Mouse (Mus musculus) heart, adult 9 months (tissue): ENCODE data around the gene Pak7.
A peak's percentile ranks its signal among the peaks of the same experiment; 100 is the strongest.

Experiments
- DNase-seq, 2 experiments: peaks; one replicate each; pipeline ENCODE4 v3.0.0; 2022; ENCODE audit warnings: low spot score in 2 of 2

The Pak7 gene

GRCm38 (mm10) chr2:136150752-136151151 is 237.0 kb downstream of the Pak7 start:
- DNase-seq, result no peak

GRCm38 (mm10) chr2:136149530-136149929 is 238.2 kb downstream of the Pak7 start:
- DNase-seq, result no peak

- peak in 1 of 2 experiments; percentile 35 for DNase-seq
These were observed 238.8 kb downstream of the Pak7 start for GRCm38 (mm10) chr2:136148999-136149398.

GRCm38 (mm10) chr2:136140807-136141206 is 247.0 kb downstream of the Pak7 start:
- DNase-seq, result no peak

GRCm38 (mm10) chr2:136139159-136140069 is 248.4 kb downstream of the Pak7 start:
- no peak for DNase-seq

- no peak for DNase-seq
These were observed 249.3 kb downstream of the Pak7 start for GRCm38 (mm10) chr2:136138451-136138850.

- no peak for DNase-seq
These were observed 265.9 kb downstream of the Pak7 start for GRCm38 (mm10) chr2:136121867-136122266.

GRCm38 (mm10) chr2:136118006-136118405 is 269.8 kb downstream of the Pak7 start:
- DNase-seq, result no peak

- DNase-seq, result no peak
These were observed 274.4 kb downstream of the Pak7 start for GRCm38 (mm10) chr2:136113374-136113773.

- no peak for DNase-seq
These were observed 278.8 kb downstream of the Pak7 start for GRCm38 (mm10) chr2:136109038-136109363.

GRCm38 (mm10) chr2:136108124-136109037 is 279.4 kb downstream of the Pak7 start:
- DNase-seq, result no peak

- DNase-seq, result no peak
These were observed 280.2 kb downstream of the Pak7 start for GRCm38 (mm10) chr2:136107597-136107996.

GRCm38 (mm10) chr2:136097143-136097542 is 290.6 kb downstream of the Pak7 start:
- no peak for DNase-seq

- no peak for DNase-seq
These were observed 291.8 kb downstream of the Pak7 start for GRCm38 (mm10) chr2:136095978-136096377.

GRCm38 (mm10) chr2:136064356-136064755 is 323.4 kb downstream of the Pak7 start:
- no peak for DNase-seq

GRCm38 (mm10) chr2:136059029-136059669 is 328.6 kb downstream of the Pak7 start:
- DNase-seq, result no peak

- no peak for DNase-seq
These were observed 329.4 kb downstream of the Pak7 start for GRCm38 (mm10) chr2:136058398-136058797.

- DNase-seq, result no peak
These were observed 329.9 kb downstream of the Pak7 start for GRCm38 (mm10) chr2:136057861-136058331.

GRCm38 (mm10) chr2:136051688-136052289 is 336.0 kb downstream of the Pak7 start, which contains the start of gene Lamp5:
Lamp5 (plus strand) TSS chr2:136052239.
- DNase-seq, result no peak

- DNase-seq, result no peak
These were observed 336.8 kb downstream of the Pak7 start for GRCm38 (mm10) chr2:136050793-136051615.

GRCm38 (mm10) chr2:136048464-136048863 is 339.3 kb downstream of the Pak7 start:
- DNase-seq, result no peak
